Mouse (Mus musculus) neural tube, embryonic 11.5 days (tissue): ENCODE measurements around the gene Wasf2. TPM values are rescaled to one million over a fixed set of nuclear protein-coding genes. Genes with fewer than 3 reads are reported as not detected.
A peak's percentile ranks its signal among the peaks of the same experiment; 100 is the strongest.

Experiments used
- ATAC-seq: fragments of 200-750 bp; cut with Nextera tagmentation; 2 replicates; pipeline ENCODE4 v1.8.0; 2017; ENCODE audit warnings: moderate number of reproducible peaks, mild to moderate bottlenecking, moderate TSS enrichment, moderate library complexity; ENCODE audit not compliant: insufficient read depth, low FRiP score, low TSS enrichment
- DNase-seq: peaks from one replicate; pipeline ENCODE4 v3.0.0-alpha.2; 2015; ENCODE audit warnings: low spot score
- H3K27ac ChIP-seq: fragments of 300-500 bp; sonication (generic); 2 replicates; pipeline ENCODE4 v1.5.1; 2014; ENCODE audit warnings: low read depth, mild to moderate bottlenecking, low read length
- H3K27me3 ChIP-seq: fragments of 300-500 bp; sonication (generic); 2 replicates; pipeline ENCODE4 v1.6.1; 2014; ENCODE audit warnings: mild to moderate bottlenecking, low read length, mixed read lengths; ENCODE audit not compliant: control insufficient read depth, insufficient read depth
- H3K36me3 ChIP-seq: fragments of 300-500 bp; sonication (generic); 2 replicates; pipeline ENCODE4 v1.6.1; 2014; ENCODE audit warnings: mild to moderate bottlenecking, low read length, moderate library complexity, mixed read lengths; ENCODE audit not compliant: control insufficient read depth, insufficient read depth
- H3K4me1 ChIP-seq: fragments of 300-500 bp; sonication (generic); 2 replicates; pipeline ENCODE4 v1.6.1; 2014; ENCODE audit warnings: low read length, mixed read lengths; ENCODE audit not compliant: control insufficient read depth, insufficient read depth
- H3K4me2 ChIP-seq: fragments of 300-500 bp; sonication (generic); 2 replicates; pipeline ENCODE4 v1.6.1; 2014; ENCODE audit warnings: low read depth, mild to moderate bottlenecking, moderate library complexity
- H3K4me3 ChIP-seq: fragments of 300-500 bp; sonication (generic); 2 replicates; pipeline ENCODE4 v1.5.1; 2014; ENCODE audit warnings: low read depth, low read length
- H3K9ac ChIP-seq: fragments of 300-500 bp; sonication (generic); 2 replicates; pipeline ENCODE4 v1.6.1; 2014; ENCODE audit warnings: mild to moderate bottlenecking, low read length
- H3K9me3 ChIP-seq: fragments of 300-500 bp; sonication (generic); 2 replicates; pipeline ENCODE4 v1.6.1; 2016; ENCODE audit warnings: low read length; ENCODE audit not compliant: control insufficient read depth
- WGBS: fragments of 180-500 bp; shearing (Covaris S2); extraction: QIAGEN DNeasy Blood & Tissue Kit; methylation state at CpG from one replicate; pipeline ENCODE4 v1.1.7; 2014; 5-methylcytosine and 5-hydroxymethylcytosine counted together
- polyA plus RNA-seq: library from polyadenylated mRNA; unstranded; fragments of >200 nt; fragmentation: Nextera tagmentation; extraction: Ambion mirVana; gene quantifications from 2 replicates; pipeline ENCODE4 v1.2.1, GENCODE M21; 2014

The Wasf2 gene
- polyA plus RNA-seq, result 33.0 and 39.0 TPM in 2 replicates

DNA sequence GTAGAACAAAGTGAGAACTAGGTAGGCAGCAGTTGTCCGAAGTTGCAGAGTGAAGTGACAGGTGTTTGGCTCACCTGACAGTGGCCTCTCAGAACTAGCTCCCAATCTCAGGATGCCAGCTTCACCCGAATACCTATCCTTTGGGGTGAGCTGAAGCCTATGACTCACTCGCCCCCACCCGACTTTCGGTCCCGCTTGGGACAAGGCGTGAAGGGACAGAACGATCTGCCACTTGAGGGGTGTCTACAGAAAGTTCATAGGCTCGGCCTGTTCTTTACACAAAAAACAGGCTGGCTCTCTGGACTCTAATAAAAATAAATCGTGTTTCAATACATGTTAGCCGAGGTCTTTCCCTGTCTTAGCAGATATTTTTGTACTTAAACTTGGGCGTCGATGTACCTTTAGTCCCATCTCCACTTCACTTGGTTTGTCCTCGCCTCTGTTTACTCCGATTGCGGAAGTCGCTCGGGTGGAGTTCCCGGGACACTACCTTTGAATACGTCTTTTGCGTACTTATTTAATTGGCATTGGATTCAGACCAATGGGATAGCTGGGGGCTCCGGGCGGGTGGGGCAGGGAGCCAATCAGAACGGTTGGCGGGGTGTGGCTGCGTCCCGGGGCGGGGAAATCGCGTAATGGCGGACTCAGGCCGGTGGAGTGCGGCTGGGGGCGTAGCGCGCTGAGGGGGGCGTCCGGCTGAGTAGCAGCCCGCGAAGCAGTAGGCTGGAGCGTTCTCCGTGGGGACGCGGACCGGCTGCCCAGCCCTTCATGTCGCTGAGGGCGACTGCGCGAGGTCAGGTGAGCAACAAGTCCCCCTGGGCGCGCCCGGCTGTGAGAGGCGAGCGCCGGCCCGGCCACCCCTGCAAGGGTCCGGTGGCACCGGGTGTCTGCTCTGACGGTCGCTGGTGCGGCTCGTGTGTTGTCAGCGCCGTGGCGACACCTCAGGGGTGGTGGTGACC is at the start of gene Wasf2:
Gene Wasf2, plus strand, starts transcription at position 575 of the 959 bp plus-strand sequence.
- H3K36me3 ChIP-seq, result no peaks in the 10 kb centered on the region; the same call in 1 of the 2 replicates
- peak within 1 kb of the TSS; percentile 83 for H3K9ac ChIP-seq
- H3K4me3 ChIP-seq, result peak within 1 kb of the TSS; percentile 89
- ATAC-seq (peak; percentile 96), DNase-seq (peak; percentile 93)
- H3K4me1 ChIP-seq, result peaks cover 18% of the 10 kb centered on the region
- H3K27me3 ChIP-seq, result no peaks in the 10 kb centered on the region
- WGBS, result under 1% methylated on average over 60 of the region's 65 CpGs
- peak within 1 kb of the TSS; percentile 21 for H3K27ac ChIP-seq
- H3K9me3 ChIP-seq, result no peaks in the 10 kb centered on the region
- H3K4me2 ChIP-seq, result peak within 1 kb of the TSS; percentile 87

DNA sequence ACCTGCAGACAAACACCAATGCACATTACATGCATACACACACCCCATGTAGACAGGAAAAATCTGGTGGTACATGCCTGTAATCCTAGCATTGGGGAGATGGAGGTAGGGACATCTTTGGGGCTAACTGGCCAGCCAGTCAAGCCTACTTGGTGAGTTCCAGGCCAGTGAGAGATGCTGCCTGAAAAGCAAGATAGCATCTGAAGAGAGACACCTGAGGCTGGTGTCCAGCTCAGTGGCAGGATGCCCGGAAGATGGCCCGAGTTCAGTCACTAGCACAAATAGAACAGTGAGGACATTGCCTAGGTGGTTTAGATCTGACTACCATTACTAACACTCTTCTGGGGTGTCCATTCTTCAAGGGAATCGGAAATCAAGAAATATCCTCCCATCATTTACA is 49.4 kb upstream of the Wasf2 start:
- DNase-seq (no peak), ATAC-seq (no peak)
- H3K36me3 ChIP-seq, result no peaks in the 10 kb centered on the region
- H3K27ac ChIP-seq, result no peak overlapping the region
- peaks cover 19% of the 10 kb centered on the region for H3K4me1 ChIP-seq
- no peak overlapping the region for H3K4me3 ChIP-seq
- peaks cover 7% of the 10 kb centered on the region for H3K27me3 ChIP-seq
- H3K9ac ChIP-seq, result no peak overlapping the region
- H3K4me2 ChIP-seq, result no peak overlapping the region
- 96% methylated on average over 3 of the region's 3 CpGs for WGBS
- H3K9me3 ChIP-seq, result no peaks in the 10 kb centered on the region

DNA sequence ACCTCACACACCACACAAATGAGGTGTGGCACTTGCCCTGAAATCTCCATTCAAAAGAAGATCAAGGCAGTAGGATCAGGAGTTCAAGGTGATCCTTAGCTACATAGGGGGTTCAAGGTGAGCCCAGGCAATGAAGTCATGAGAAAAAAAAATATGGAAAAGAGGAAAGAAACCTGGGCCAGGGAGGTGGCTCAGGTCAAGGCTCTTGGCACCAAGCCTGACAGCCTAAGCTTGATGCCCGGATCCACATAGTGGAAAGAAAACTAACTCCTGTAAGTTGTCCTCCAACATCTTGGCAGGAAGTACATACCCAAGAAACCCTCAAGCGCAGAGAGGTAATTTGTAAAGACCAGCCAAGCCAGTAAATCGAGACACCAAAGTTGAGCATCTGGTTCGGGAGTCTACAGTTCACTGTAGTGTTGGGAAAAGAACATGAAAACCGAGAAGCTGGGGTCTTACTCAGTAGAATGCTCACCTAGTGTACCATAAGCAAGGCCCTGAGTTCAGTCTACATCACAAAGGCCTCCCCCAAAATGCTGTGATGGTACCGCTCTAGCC is 48.0 kb upstream of the Wasf2 start:
- Histone ChIP-seq H3K9ac (no peak overlapping the region), H3K27me3 (peaks cover 7% of the 10 kb centered on the region), H3K36me3 (no peaks in the 10 kb centered on the region), H3K27ac (no peak overlapping the region), H3K4me3 (no peak overlapping the region), H3K4me2 (no peak overlapping the region), H3K9me3 (no peaks in the 10 kb centered on the region), H3K4me1 (peaks cover 26% of the 10 kb centered on the region)
- WGBS, result 91% methylated on average over 6 of the region's 6 CpGs
- ATAC-seq (no peak), DNase-seq (no peak)

DNA sequence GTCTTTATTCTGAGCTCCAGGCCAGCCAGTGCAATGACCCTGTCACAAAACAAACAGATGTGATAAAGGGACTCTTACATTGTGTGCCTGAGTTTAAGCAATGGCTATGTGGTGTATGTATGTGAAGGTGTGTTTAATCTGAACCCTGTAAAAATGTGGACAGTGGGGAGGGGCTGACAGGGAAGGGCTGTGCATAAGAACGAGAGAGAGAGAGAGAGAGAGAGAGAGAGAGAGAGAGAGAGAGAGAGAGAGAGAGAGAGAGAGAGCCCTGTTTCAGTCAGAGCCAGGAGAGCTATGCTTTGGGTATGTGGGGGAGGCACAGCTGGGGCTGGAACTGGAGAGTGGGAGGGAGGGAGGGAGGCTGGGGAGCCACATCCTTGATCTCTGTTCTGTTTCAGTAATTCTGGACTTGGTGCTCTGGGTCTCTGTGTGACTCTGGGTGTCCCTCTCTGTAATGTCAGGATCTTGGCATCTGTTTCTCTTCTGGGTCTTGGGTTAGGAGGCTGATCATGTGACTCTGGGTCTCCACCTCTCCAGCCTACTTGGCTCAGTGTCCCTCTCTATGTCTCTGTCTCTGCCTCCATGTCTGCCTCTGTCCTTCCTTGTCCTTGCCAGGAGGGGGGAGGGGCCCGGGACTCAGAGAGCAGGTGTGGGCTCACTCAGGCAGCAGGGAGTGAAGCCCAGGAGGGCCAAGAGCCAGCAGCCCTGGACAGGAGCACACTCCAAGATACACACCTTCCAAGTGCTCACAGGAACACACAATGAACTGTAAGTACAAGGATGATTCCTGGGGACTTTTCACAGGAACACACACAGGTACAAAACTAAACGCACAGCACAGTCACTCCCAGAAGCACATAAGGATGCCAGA is 46.1 kb upstream of the Wasf2 start:
- Histone ChIP-seq H3K9ac (peak overlapping the region; percentile 35; the same call in 1 of the 2 replicates), H3K27ac (no peak overlapping the region), H3K4me2 (no peak overlapping the region), H3K4me3 (no peak overlapping the region), H3K4me1 (peaks cover 20% of the 10 kb centered on the region), H3K9me3 (no peaks in the 10 kb centered on the region), H3K36me3 (no peaks in the 10 kb centered on the region), H3K27me3 (peaks cover 7% of the 10 kb centered on the region)
- ATAC-seq, result no peak
- no peak for DNase-seq
- 26% methylated on average over 3 of the region's 3 CpGs for WGBS

DNA sequence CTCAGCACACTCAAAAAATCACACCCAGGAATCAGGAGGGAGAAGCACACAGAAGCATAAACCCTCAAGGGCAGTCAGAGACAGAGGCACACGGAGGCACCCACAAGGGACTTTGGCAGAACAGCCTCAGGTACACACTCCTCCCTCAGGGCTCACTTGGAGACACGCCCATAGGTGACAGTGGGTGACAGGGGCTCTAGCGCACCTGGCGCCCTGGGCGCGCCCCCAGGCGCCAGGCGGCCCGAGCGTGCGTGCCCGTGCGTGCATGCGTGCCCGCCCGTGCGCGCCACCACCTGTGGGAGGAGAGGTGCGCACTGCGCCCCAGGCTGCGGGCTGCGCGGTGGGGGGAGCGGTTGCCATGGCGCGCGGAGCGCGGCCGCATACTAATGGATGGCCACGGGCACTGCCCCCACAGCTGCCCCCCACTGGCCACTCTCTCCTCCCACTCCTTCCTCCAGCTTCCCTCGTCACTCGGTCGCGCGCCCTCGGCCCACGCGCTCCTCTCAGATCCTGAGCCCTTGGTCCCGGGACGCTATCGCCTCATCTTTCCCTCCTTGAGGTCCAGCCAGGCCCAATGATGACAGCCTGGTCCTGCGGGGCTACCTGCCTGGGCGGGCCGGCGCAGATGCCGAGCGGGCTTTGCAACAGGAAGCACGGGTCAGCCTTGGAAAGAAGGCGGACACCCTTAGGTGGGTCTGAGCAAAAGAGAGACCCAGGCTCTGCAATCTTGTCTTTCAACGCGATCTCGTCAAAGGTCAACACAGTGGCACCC is 45.1 kb upstream of the Wasf2 start:
- no peaks in the 10 kb centered on the region for H3K36me3 ChIP-seq
- peak overlapping the region; percentile 35 for H3K9ac ChIP-seq
- H3K4me1 ChIP-seq, result peaks cover 23% of the 10 kb centered on the region
- no peaks in the 10 kb centered on the region for H3K9me3 ChIP-seq
- H3K27me3 ChIP-seq, result peaks cover 7% of the 10 kb centered on the region
- 1% methylated on average over 40 of the region's 53 CpGs for WGBS
- peak overlapping the region; percentile 77 for H3K4me2 ChIP-seq
- H3K4me3 ChIP-seq, result peak overlapping the region; percentile 27
- H3K27ac ChIP-seq, result no peak overlapping the region
- DNase-seq (peak; percentile 57), ATAC-seq (no peak)

DNA sequence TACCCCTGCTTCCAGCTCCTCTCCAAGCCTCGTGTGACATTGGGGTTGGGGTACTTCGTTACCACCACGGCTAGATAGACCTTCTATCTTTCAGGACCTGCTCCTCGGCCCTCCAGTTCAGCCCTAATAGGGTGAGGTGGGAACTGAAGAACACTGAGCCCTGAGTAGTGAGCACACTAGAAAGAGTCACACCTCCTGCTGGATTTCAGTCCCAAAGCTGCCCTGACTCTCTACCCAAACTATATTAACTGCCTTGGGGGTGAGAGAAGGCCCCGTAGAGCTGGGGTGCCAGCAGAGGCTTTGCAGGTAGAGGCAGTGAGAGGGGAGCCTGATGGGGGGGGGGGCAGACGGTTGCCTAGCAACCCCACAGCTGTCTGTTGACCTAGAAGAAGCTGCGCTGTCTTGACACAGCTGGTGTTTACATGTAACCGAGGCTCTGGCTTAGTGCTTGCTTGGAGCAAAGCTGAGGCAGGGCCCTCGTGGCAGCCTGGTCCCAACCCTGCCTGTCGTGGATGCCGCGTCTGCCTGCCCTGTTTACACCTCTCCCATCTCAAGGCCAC is 44.4 kb upstream of the Wasf2 start:
- peaks cover 7% of the 10 kb centered on the region for H3K27me3 ChIP-seq
- no peak overlapping the region; the same call in none of the 2 replicates for H3K9ac ChIP-seq
- H3K36me3 ChIP-seq, result no peaks in the 10 kb centered on the region
- peaks cover 29% of the 10 kb centered on the region for H3K4me1 ChIP-seq
- WGBS, result 10% methylated on average over 12 of the region's 12 CpGs
- no peak overlapping the region for H3K27ac ChIP-seq
- no peaks in the 10 kb centered on the region for H3K9me3 ChIP-seq
- no peak overlapping the region for H3K4me3 ChIP-seq
- DNase-seq, result peak; percentile 47
- H3K4me2 ChIP-seq, result peak overlapping the region; percentile 77; the same call in 1 of the 2 replicates
- no peak for ATAC-seq

DNA sequence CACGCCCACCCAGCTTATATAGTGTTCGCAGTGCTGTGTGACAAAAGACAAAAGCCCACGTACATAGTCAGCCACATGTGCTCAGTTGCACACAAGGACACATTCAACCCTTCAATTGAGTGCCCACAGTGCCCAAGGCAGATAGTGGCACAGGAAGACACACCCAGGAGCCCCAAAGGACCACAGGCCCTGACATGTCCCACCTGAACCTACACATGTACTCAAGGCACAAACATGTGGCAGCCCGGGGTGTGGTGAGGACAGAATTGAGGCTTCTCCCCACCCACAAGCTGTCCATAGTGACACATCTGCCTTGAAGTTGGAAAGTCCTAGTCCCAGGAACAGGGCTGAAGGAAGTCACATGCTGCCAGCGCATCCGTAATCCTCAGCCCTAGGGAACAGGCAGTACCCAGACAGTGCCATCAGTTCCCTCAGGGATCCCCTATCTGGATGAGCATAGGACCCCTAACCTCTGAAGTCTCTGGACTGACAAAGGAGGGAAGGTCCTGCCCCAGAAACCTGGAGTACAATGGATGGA is 43.1 kb upstream of the Wasf2 start:
- 86% methylated on average over 6 of the region's 6 CpGs for WGBS

More for the DNA sequence above, 43.1 kb upstream of the Wasf2 start:
- ATAC-seq (no peak), DNase-seq (no peak)
- no peaks in the 10 kb centered on the region for H3K36me3 ChIP-seq
- H3K9me3 ChIP-seq, result no peaks in the 10 kb centered on the region
- H3K9ac ChIP-seq, result no peak overlapping the region
- H3K4me1 ChIP-seq, result peaks cover 32% of the 10 kb centered on the region
- no peak overlapping the region for H3K4me2 ChIP-seq
- H3K4me3 ChIP-seq, result no peak overlapping the region
- H3K27ac ChIP-seq, result no peak overlapping the region
- peaks cover 7% of the 10 kb centered on the region for H3K27me3 ChIP-seq
